Mouse (Mus musculus): ENCODE measurements around the gene Dnmt3l. TPM values are rescaled to one million over a fixed set of nuclear protein-coding genes. Genes with fewer than 3 reads are reported as not detected.
A peak's percentile ranks its signal among the peaks of the same experiment; 100 is the strongest.
"Not testable (repeated sequence)": the region's sequence is repeated elsewhere in the genome, so short reads cannot be mapped to it uniquely, and the experiment has no call there.

The Dnmt3l gene
- polyA plus RNA-seq, 1 experiment: 179 TPM

- no peak overlapping the region for H3K27ac ChIP-seq (ENCODE audit: insufficient read depth, low read length)
- no peaks in the 10 kb centered on the region for H3K36me3 ChIP-seq (ENCODE audit: control insufficient read depth, insufficient read depth, low read length, poor library complexity, severe bottlenecking)
- no peak for TF ChIP-seq CTCF (IDR thresholded peaks at IDR 0.05; ENCODE audit: low read depth, low read length)
- TF ChIP-seq EP300 (IDR thresholded peaks at IDR 0.05; ENCODE audit: insufficient read depth, low read depth, low read length): no peak
- TF ChIP-seq POLR2A (IDR thresholded peaks at IDR 0.05; ENCODE audit: insufficient read depth, low read length): no peak
- H3K27me3 ChIP-seq (ENCODE audit: control insufficient read depth, insufficient read depth, low read length, poor library complexity, severe bottlenecking): no peaks in the 10 kb centered on the region
- peaks cover under 1% of the 10 kb centered on the region for H3K4me1 ChIP-seq (ENCODE audit: control insufficient read depth, insufficient read depth, low read length)
- no peak overlapping the region for H3K4me3 ChIP-seq (ENCODE audit: low read depth, low read length)
- H3K9ac ChIP-seq (ENCODE audit: low read depth, poor library complexity, severe bottlenecking): no peak overlapping the region
- no peaks in the 10 kb centered on the region for H3K9me3 ChIP-seq (replicated peaks; ENCODE audit: control insufficient read depth, insufficient read depth, low read length, poor library complexity, severe bottlenecking)
Observed at GRCm38 (mm10) chr10:78090706-78091491, 49.2 kb downstream of the Dnmt3l start.

DNA sequence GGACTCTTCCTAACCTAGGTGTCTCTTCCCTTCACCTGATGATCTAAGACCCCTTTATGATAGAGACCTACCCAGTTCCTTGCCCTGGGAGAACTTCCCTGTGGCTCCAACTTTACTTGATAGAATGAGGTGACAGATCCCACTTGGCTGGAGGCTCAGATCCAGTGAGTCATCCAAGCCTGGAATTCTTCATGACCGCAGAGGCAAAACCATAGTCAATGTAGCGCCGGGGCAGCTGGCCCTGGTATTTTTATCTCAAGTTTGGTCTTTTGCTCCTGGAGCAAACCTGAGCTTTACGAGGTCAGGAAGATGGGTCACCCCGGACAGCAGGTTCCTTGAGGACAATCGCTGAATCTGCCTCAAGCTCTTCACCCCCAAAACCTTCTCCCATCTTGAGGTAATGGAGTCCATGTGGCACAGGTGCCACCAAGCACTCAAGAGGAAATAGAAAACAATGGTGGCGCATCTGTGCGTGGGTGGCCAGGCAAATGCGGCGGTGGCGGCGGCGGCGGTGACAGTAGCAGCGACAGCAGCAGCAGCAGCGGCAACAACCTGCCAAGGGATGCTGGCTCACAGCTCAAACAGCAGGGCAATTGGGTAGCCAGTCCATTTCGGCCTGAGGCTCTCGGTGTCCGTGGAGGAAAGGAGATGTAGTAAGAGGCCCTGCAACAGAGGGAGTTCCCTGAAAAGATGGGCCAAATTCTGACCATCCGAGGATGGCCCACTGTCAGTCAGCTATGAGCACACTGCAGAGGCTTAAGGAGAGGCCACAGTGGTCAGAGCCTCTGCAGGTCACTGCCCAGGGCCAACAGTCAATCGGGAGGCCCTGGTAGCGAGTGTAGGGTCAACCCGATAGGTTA, 50.3 kb downstream of the Dnmt3l start:
- H3K9ac ChIP-seq (ENCODE audit: low read depth, poor library complexity, severe bottlenecking): no peak overlapping the region
- H3K27ac ChIP-seq (ENCODE audit: insufficient read depth, low read length): no peak overlapping the region
- H3K27me3 ChIP-seq (ENCODE audit: control insufficient read depth, insufficient read depth, low read length, poor library complexity, severe bottlenecking): no peaks in the 10 kb centered on the region
- H3K4me3 ChIP-seq (ENCODE audit: low read depth, low read length): no peak overlapping the region
- no peaks in the 10 kb centered on the region for H3K9me3 ChIP-seq (replicated peaks; ENCODE audit: control insufficient read depth, insufficient read depth, low read length, poor library complexity, severe bottlenecking)
- peaks cover 3% of the 10 kb centered on the region for H3K4me1 ChIP-seq (ENCODE audit: control insufficient read depth, insufficient read depth, low read length)
- no peak for TF ChIP-seq POLR2A (IDR thresholded peaks at IDR 0.05; ENCODE audit: insufficient read depth, low read length)
- TF ChIP-seq CTCF (IDR thresholded peaks at IDR 0.05; ENCODE audit: low read depth, low read length): no peak
- TF ChIP-seq EP300 (IDR thresholded peaks at IDR 0.05; ENCODE audit: insufficient read depth, low read depth, low read length): no peak
- H3K36me3 ChIP-seq (ENCODE audit: control insufficient read depth, insufficient read depth, low read length, poor library complexity, severe bottlenecking): no peaks in the 10 kb centered on the region

DNA sequence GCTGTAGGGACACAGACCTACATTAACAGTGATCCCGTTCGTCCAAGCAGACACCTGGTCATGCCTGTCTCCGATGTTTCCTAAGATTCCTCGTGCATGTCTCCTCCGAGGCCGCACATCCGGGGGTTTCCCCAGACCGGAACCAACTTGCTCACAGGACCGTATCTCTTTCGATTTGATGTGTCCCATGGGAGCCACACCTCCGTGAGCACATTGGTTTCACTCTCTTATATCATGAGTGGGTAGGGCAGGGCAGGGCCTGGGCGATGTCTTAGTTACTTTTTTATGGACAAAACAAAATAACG, 50.9 kb downstream of the Dnmt3l start:
- H3K9ac ChIP-seq (ENCODE audit: low read depth, poor library complexity, severe bottlenecking): no peak overlapping the region
- no peaks in the 10 kb centered on the region for H3K36me3 ChIP-seq (ENCODE audit: control insufficient read depth, insufficient read depth, low read length, poor library complexity, severe bottlenecking)
- no peaks in the 10 kb centered on the region for H3K27me3 ChIP-seq (ENCODE audit: control insufficient read depth, insufficient read depth, low read length, poor library complexity, severe bottlenecking)
- TF ChIP-seq EP300 (IDR thresholded peaks at IDR 0.05; ENCODE audit: insufficient read depth, low read depth, low read length) (no peak), POLR2A (IDR thresholded peaks at IDR 0.05; ENCODE audit: insufficient read depth, low read length) (no peak), CTCF (IDR thresholded peaks at IDR 0.05; ENCODE audit: low read depth, low read length) (no peak)
- H3K4me3 ChIP-seq (ENCODE audit: low read depth, low read length): no peak overlapping the region
- peaks cover 3% of the 10 kb centered on the region for H3K4me1 ChIP-seq (ENCODE audit: control insufficient read depth, insufficient read depth, low read length)
- H3K27ac ChIP-seq (ENCODE audit: insufficient read depth, low read length): no peak overlapping the region
- no peaks in the 10 kb centered on the region for H3K9me3 ChIP-seq (replicated peaks; ENCODE audit: control insufficient read depth, insufficient read depth, low read length, poor library complexity, severe bottlenecking)

- Histone ChIP-seq H3K4me1 (ENCODE audit: control insufficient read depth, insufficient read depth, low read length) (peaks cover 3% of the 10 kb centered on the region), H3K9me3 (replicated peaks; ENCODE audit: control insufficient read depth, insufficient read depth, low read length, poor library complexity, severe bottlenecking) (no peaks in the 10 kb centered on the region), H3K36me3 (ENCODE audit: control insufficient read depth, insufficient read depth, low read length, poor library complexity, severe bottlenecking) (no peaks in the 10 kb centered on the region), H3K27me3 (ENCODE audit: control insufficient read depth, insufficient read depth, low read length, poor library complexity, severe bottlenecking) (no peaks in the 10 kb centered on the region), H3K4me3 (ENCODE audit: low read depth, low read length) (no peak overlapping the region), H3K27ac (ENCODE audit: insufficient read depth, low read length) (no peak overlapping the region), H3K9ac (ENCODE audit: low read depth, poor library complexity, severe bottlenecking) (no peak overlapping the region)
- no peak for TF ChIP-seq EP300 (IDR thresholded peaks at IDR 0.05; ENCODE audit: insufficient read depth, low read depth, low read length)
- TF ChIP-seq POLR2A (IDR thresholded peaks at IDR 0.05; ENCODE audit: insufficient read depth, low read length): no peak
- TF ChIP-seq CTCF (IDR thresholded peaks at IDR 0.05; ENCODE audit: low read depth, low read length): no peak
Observed at GRCm38 (mm10) chr10:78095221-78095620, 53.5 kb downstream of the Dnmt3l start.

GRCm38 (mm10) chr10:78095954-78096931, 54.5 kb downstream of the Dnmt3l start:
- no peak overlapping the region for H3K4me3 ChIP-seq (ENCODE audit: low read depth, low read length)
- H3K27ac ChIP-seq (ENCODE audit: insufficient read depth, low read length): no peak overlapping the region
- H3K36me3 ChIP-seq (ENCODE audit: control insufficient read depth, insufficient read depth, low read length, poor library complexity, severe bottlenecking): no peaks in the 10 kb centered on the region
- H3K27me3 ChIP-seq (ENCODE audit: control insufficient read depth, insufficient read depth, low read length, poor library complexity, severe bottlenecking): no peaks in the 10 kb centered on the region
- H3K9ac ChIP-seq (ENCODE audit: low read depth, poor library complexity, severe bottlenecking): no peak overlapping the region
- TF ChIP-seq EP300 (IDR thresholded peaks at IDR 0.05; ENCODE audit: insufficient read depth, low read depth, low read length): peak; percentile 62; the same call in 1 of the 2 replicates
- TF ChIP-seq CTCF (IDR thresholded peaks at IDR 0.05; ENCODE audit: low read depth, low read length): no peak
- no peaks in the 10 kb centered on the region for H3K9me3 ChIP-seq (replicated peaks; ENCODE audit: control insufficient read depth, insufficient read depth, low read length, poor library complexity, severe bottlenecking)
- peaks cover 3% of the 10 kb centered on the region for H3K4me1 ChIP-seq (ENCODE audit: control insufficient read depth, insufficient read depth, low read length)

- not testable (repeated sequence) for H3K9ac ChIP-seq (ENCODE audit: low read depth, poor library complexity, severe bottlenecking); H3K36me3 ChIP-seq (ENCODE audit: control insufficient read depth, insufficient read depth, low read length, poor library complexity, severe bottlenecking); H3K27me3 ChIP-seq (ENCODE audit: control insufficient read depth, insufficient read depth, low read length, poor library complexity, severe bottlenecking); H3K27ac ChIP-seq (ENCODE audit: insufficient read depth, low read length); H3K4me3 ChIP-seq (ENCODE audit: low read depth, low read length); H3K9me3 ChIP-seq (replicated peaks; ENCODE audit: control insufficient read depth, insufficient read depth, low read length, poor library complexity, severe bottlenecking); H3K4me1 ChIP-seq (ENCODE audit: control insufficient read depth, insufficient read depth, low read length)
Observed at GRCm38 (mm10) chr10:78099860-78100259, 58.1 kb downstream of the Dnmt3l start.
